Mouse (Mus musculus): ENCODE measurements around the gene C2cd3.

- TF ChIP-seq CTCF (IDR thresholded peaks at IDR 0.05; ENCODE audit: insufficient read depth, low read depth, low read length): no peak
- TF ChIP-seq POLR2A (IDR thresholded peaks at IDR 0.05; ENCODE audit: insufficient read depth, low read depth, low read length): no peak
Measured at GRCm38 (mm10) chr7:100472777-100473176, 100.7 kb downstream of the C2cd3 start, which contains the start of gene Ucp3.

Data from olfactory bulb, adult 2 months (tissue).